8 mouse cellular contexts compared by ENCODE assay signal in the genomic region with DNA sequence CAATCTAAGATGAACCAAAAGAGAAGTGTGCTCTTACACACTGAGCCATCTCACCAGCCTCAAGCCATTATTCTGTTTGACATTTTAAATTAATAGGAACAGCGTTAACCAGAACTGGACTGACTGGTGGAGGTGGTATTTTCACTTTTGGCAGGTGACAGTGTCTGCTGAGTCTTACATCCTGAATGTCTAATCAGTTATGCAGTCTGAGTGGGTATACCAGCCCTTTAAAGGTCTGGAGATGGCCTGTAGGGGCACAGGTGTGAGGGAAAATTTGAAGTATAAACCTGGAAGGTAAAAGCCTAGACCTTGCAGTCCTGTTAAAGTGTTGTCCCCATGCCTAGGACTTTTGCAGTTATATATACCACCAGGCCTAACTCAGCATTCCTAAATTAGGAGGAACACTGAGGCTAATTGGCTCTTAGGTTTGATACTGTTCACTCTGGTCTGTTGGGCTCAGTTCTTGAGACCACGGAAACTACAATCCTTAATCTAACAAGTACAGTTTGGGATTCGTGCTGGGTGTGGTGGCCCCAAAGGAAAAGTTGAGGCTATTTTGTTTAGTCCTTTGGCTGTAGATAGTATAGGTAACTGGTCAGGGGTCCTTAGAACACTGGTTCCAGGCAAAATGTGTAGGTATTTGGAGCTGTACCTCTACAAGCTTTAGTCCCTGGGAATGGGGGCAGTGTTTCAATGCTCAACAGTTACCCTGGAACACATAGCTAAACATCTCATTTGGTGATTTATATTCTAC. TPM values are rescaled to one million over a fixed set of nuclear protein-coding genes. Genes with fewer than 3 reads are reported as not detected.
DNase-seq lines count a peak whose midpoint lies in the region; ATAC-seq and TF ChIP-seq lines count a peak whose summit lies in the region.

No protein-coding gene starts in this region.

- peaks cover 39% of the 10 kb centered on the region for H3K36me3 ChIP-seq in kidney, embryonic 15.5 days
- peaks cover 72% of the 10 kb centered on the region for H3K36me3 ChIP-seq in embryonic facial prominence, embryonic 10.5 days (replicated peaks)
- 0 out of 2 replicates have a peak, but pooled peaks cover 6% of the 10 kb centered on the region for H3K36me3 ChIP-seq in intestine, embryonic 16.5 days (ENCODE audit: control insufficient read depth, insufficient read depth, low read length)
- H3K36me3 ChIP-seq in neural tube, embryonic 13.5 days: peaks cover 58% of the 10 kb centered on the region

- WGBS in kidney, embryonic 15.5 days: 11% methylated on average over 3 of the region's 3 CpGs
- 5% methylated on average over 3 of the region's 3 CpGs for WGBS in embryonic facial prominence, embryonic 10.5 days
- WGBS in intestine, embryonic 16.5 days: 18% methylated on average over 3 of the region's 3 CpGs
- WGBS in neural tube, embryonic 13.5 days: 4% methylated on average over 3 of the region's 3 CpGs

- DNase-seq in kidney, postnatal 36 days: no peak
- DNase-seq in embryonic facial prominence, embryonic 10.5 days (ENCODE audit: low spot score): peak; percentile 37
- no peak for DNase-seq in ovary, postnatal 14 days (ENCODE audit: low spot score)
- no peak for DNase-seq in gastrocnemius, postnatal 25 days
- DNase-seq in layer of hippocampus, adult 2 months (ENCODE audit: low spot score in 2 of 2): no peak

- no peak overlapping the region for H3K9ac ChIP-seq in kidney, embryonic 15.5 days
- no peak overlapping the region for H3K9ac ChIP-seq in intestine, embryonic 16.5 days (ENCODE audit: low read depth, low read length)
- H3K9ac ChIP-seq in neural tube, embryonic 13.5 days: no peak overlapping the region

- no peak for ATAC-seq in kidney, embryonic 15.5 days (replicated peaks; ENCODE audit: low FRiP score)
- ATAC-seq in intestine, embryonic 16.5 days: peak; percentile 2
- no peak for ATAC-seq in neural tube, embryonic 13.5 days (ENCODE audit: low read depth)

- no peak overlapping the region for H3K4me2 ChIP-seq in kidney, embryonic 15.5 days
- no peak overlapping the region for H3K4me2 ChIP-seq in intestine, embryonic 16.5 days (ENCODE audit: low read depth, low read length)
- H3K4me2 ChIP-seq in neural tube, embryonic 13.5 days: no peak overlapping the region

- no peaks in the 10 kb centered on the region for H3K27me3 ChIP-seq in kidney, embryonic 15.5 days
- no peaks in the 10 kb centered on the region for H3K27me3 ChIP-seq in embryonic facial prominence, embryonic 10.5 days (replicated peaks; ENCODE audit: low read depth, poor library complexity, severe bottlenecking)
- no peaks in the 10 kb centered on the region for H3K27me3 ChIP-seq in intestine, embryonic 16.5 days (replicated peaks; ENCODE audit: control insufficient read depth, insufficient read depth, low read length)
- H3K27me3 ChIP-seq in neural tube, embryonic 13.5 days: no peaks in the 10 kb centered on the region

- no peaks in the 10 kb centered on the region for H3K9me3 ChIP-seq in kidney, embryonic 15.5 days (replicated peaks)
- H3K9me3 ChIP-seq in embryonic facial prominence, embryonic 10.5 days: no peaks in the 10 kb centered on the region
- no peaks in the 10 kb centered on the region for H3K9me3 ChIP-seq in intestine, embryonic 16.5 days (ENCODE audit: control insufficient read depth, low read length)
- H3K9me3 ChIP-seq in neural tube, embryonic 13.5 days: no peaks in the 10 kb centered on the region

- no peak for TF ChIP-seq CTCF in layer of hippocampus, adult 2 months (conservative IDR thresholded peaks at IDR 0.05)

- peaks cover 10% of the 10 kb centered on the region for H3K4me1 ChIP-seq in kidney, embryonic 15.5 days
- H3K4me1 ChIP-seq in embryonic facial prominence, embryonic 10.5 days: peaks cover 6% of the 10 kb centered on the region
- peaks cover 2% of the 10 kb centered on the region; the same call in 1 of the 2 replicates for H3K4me1 ChIP-seq in intestine, embryonic 16.5 days (ENCODE audit: control insufficient read depth, insufficient read depth, low read length)
- H3K4me1 ChIP-seq in neural tube, embryonic 13.5 days (replicated peaks): peaks cover 32% of the 10 kb centered on the region

- peak overlapping the region; percentile 64 for H3K27ac ChIP-seq in kidney, embryonic 15.5 days
- no peak overlapping the region for H3K27ac ChIP-seq in embryonic facial prominence, embryonic 10.5 days (replicated peaks)
- 0 out of 2 replicates have a peak overlapping the region, but pooled peaks have one; percentile 7 for H3K27ac ChIP-seq in intestine, embryonic 16.5 days (ENCODE audit: low read length)
- H3K27ac ChIP-seq in neural tube, embryonic 13.5 days (replicated peaks): 0 out of 2 replicates have a peak overlapping the region, but pooled peaks have one; percentile 28
- no peak overlapping the region for H3K27ac ChIP-seq in layer of hippocampus, adult 2 months

- no peak overlapping the region for H3K4me3 ChIP-seq in kidney, embryonic 15.5 days (replicated peaks)
- peak overlapping the region; percentile 6; the same call in 1 of the 2 replicates for H3K4me3 ChIP-seq in embryonic facial prominence, embryonic 10.5 days
- no peak overlapping the region for H3K4me3 ChIP-seq in intestine, embryonic 16.5 days (ENCODE audit: low read length)
- no peak overlapping the region for H3K4me3 ChIP-seq in neural tube, embryonic 13.5 days
- no peak overlapping the region for H3K4me3 ChIP-seq in layer of hippocampus, adult 2 months

RNA-seq across cellular contexts. Expression of gene Zbtb37, which starts 4.5 kb away (rescaled TPM):
- polyA plus RNA-seq in kidney, embryonic 15.5 days (2015; fragmentation: Nextera tagmentation; extraction: Ambion mirVana): 7.8 and 8.3 TPM in 2 replicates
- 5.7 TPM in 2 replicates for polyA plus RNA-seq in embryonic facial prominence, embryonic 10.5 days (2016; fragmentation: Nextera tagmentation; extraction: Ambion mirVana)
- 3.4 and 4.3 TPM in 2 replicates for polyA plus RNA-seq in intestine, embryonic 16.5 days (2015; fragmentation: Nextera tagmentation; extraction: Ambion mirVana)
- polyA plus RNA-seq in neural tube, embryonic 13.5 days (2015; fragmentation: Nextera tagmentation; extraction: Ambion mirVana): 11.9 and 12.3 TPM in 2 replicates
- total RNA-seq in gastrocnemius, postnatal 25 days (2021): 1 to 10 TPM; 4.8 to 7.8 TPM
- total RNA-seq in layer of hippocampus, adult 2 months (2021): 10 to 100 TPM; 17.5 to 20.1 TPM

RNA-seq across cellular contexts. Expression of gene Dars2, which starts 31.3 kb away (rescaled TPM):
- polyA plus RNA-seq in kidney, embryonic 15.5 days (2015; fragmentation: Nextera tagmentation; extraction: Ambion mirVana): 35.7 and 38.1 TPM in 2 replicates
- 59.0 and 68.3 TPM in 2 replicates for polyA plus RNA-seq in embryonic facial prominence, embryonic 10.5 days (2016; fragmentation: Nextera tagmentation; extraction: Ambion mirVana)
- polyA plus RNA-seq in intestine, embryonic 16.5 days (2015; fragmentation: Nextera tagmentation; extraction: Ambion mirVana): 43.1 and 47.5 TPM in 2 replicates
- polyA plus RNA-seq in neural tube, embryonic 13.5 days (2015; fragmentation: Nextera tagmentation; extraction: Ambion mirVana): 25.2 and 28.7 TPM in 2 replicates
- 10 to 100 TPM; 11.0 to 11.4 TPM for total RNA-seq in gastrocnemius, postnatal 25 days (2021)
- 10 to 100 TPM; 24.1 to 25.0 TPM for total RNA-seq in layer of hippocampus, adult 2 months (2021)

RNA-seq across cellular contexts. Expression of gene Cenpl, which starts 31.4 kb away (rescaled TPM):
- polyA plus RNA-seq in kidney, embryonic 15.5 days (2015; fragmentation: Nextera tagmentation; extraction: Ambion mirVana): 30.5 and 30.9 TPM in 2 replicates
- 36.2 and 40.7 TPM in 2 replicates for polyA plus RNA-seq in embryonic facial prominence, embryonic 10.5 days (2016; fragmentation: Nextera tagmentation; extraction: Ambion mirVana)
- polyA plus RNA-seq in intestine, embryonic 16.5 days (2015; fragmentation: Nextera tagmentation; extraction: Ambion mirVana): 21.0 and 26.1 TPM in 2 replicates
- 10.2 and 10.9 TPM in 2 replicates for polyA plus RNA-seq in neural tube, embryonic 13.5 days (2015; fragmentation: Nextera tagmentation; extraction: Ambion mirVana)
- under 1 TPM; 0.51 to 0.62 TPM for total RNA-seq in gastrocnemius, postnatal 25 days (2021)
- total RNA-seq in layer of hippocampus, adult 2 months (2021): 1 to 10 TPM; 1.3 to 1.8 TPM

Comparison
In these comparisons a context has a peak if more than half of its experiments do, and no peak if none do; other contexts are left out.
1. H3K27ac ChIP-seq: peak in kidney, embryonic 15.5 days (single experiment), intestine, embryonic 16.5 days (single experiment) and neural tube, embryonic 13.5 days (single experiment); none in embryonic facial prominence, embryonic 10.5 days (single experiment) and layer of hippocampus, adult 2 months (single experiment).